Mouse (Mus musculus) yolk sac, embryonic 10.5 days (tissue): Measurements from ENCODE around the gene Olfr1370.
"Not testable (repeated sequence)": the region's sequence is repeated elsewhere in the genome, so short reads cannot be mapped to it uniquely, and the experiment has no call there.

ENCODE experiments used
- DNase-seq: peaks from one replicate; pipeline ENCODE4 v3.0.0-alpha.2; 2017; ENCODE audit warnings: low spot score

Olfr1370 gene

GRCm38 (mm10) chr13:21074847-21075246 is at the start of gene Olfr1370:
Gene Olfr1370, minus strand, starts transcription at chr13:21074947.
- DNase-seq, result no peak

- no peak for DNase-seq
Observed at GRCm38 (mm10) chr13:21114121-21114520, 39.4 kb upstream of the Olfr1370 start.

GRCm38 (mm10) chr13:21111183-21111582 is 36.4 kb upstream of the Olfr1370 start, which contains the start of gene Olfr1369-ps1:
Gene Olfr1369-ps1, plus strand, starts transcription at chr13:21111483.
- not testable (repeated sequence) for DNase-seq

GRCm38 (mm10) chr13:21110441-21110840 is 35.7 kb upstream of the Olfr1370 start:
- DNase-seq, result no peak

- DNase-seq, result no peak
Observed at GRCm38 (mm10) chr13:21109759-21110158, 35.0 kb upstream of the Olfr1370 start.

- no peak for DNase-seq
Observed at GRCm38 (mm10) chr13:21082686-21083085, 7.9 kb upstream of the Olfr1370 start.

- DNase-seq, result no peak
Observed at GRCm38 (mm10) chr13:21066021-21066420, 8.7 kb downstream of the Olfr1370 start.

GRCm38 (mm10) chr13:21050118-21050517 is 24.6 kb downstream of the Olfr1370 start:
- no peak for DNase-seq

GRCm38 (mm10) chr13:21040589-21041199 is 34.1 kb downstream of the Olfr1370 start:
- DNase-seq, result no peak

GRCm38 (mm10) chr13:21035981-21036380 is 38.8 kb downstream of the Olfr1370 start:
- no peak for DNase-seq

GRCm38 (mm10) chr13:21035011-21035410 is 39.7 kb downstream of the Olfr1370 start:
- DNase-seq, result no peak

GRCm38 (mm10) chr13:21033176-21033575 is 41.6 kb downstream of the Olfr1370 start:
- DNase-seq, result no peak

GRCm38 (mm10) chr13:21024831-21025230 is 49.9 kb downstream of the Olfr1370 start:
- DNase-seq, result no peak
